Mouse (Mus musculus) spleen, adult 2 months (tissue): Measurements from ENCODE around the gene Olfr597. TPM values are rescaled to one million over a fixed set of nuclear protein-coding genes. Genes with fewer than 3 reads are reported as not detected.
"Not testable (repeated sequence)": the region's sequence is repeated elsewhere in the genome, so short reads cannot be mapped to it uniquely, and the experiment has no call there.

Experiments used
- DNase-seq, 2 experiments: peaks; one replicate each; pipeline versions ENCODE4 v3.0.0 to v3.0.0-alpha.2; 2012 to 2021; ENCODE audit warnings: low spot score in 2 of 2, low read depth in 1 of 2
- H3K27ac ChIP-seq: fragments of 200-500 bp; 2 replicates; pipeline ENCODE4 v1.5.1; 2012; ENCODE audit warnings: low read length, inconsistent platforms; ENCODE audit not compliant: insufficient read depth
- H3K27me3 ChIP-seq: fragments of 200-500 bp; 2 replicates; pipeline ENCODE4 v1.6.1; 2012; ENCODE audit warnings: mild to moderate bottlenecking, moderate library complexity, low read length, inconsistent platforms; ENCODE audit not compliant: control insufficient read depth, insufficient read depth
- H3K36me3 ChIP-seq: fragments of 200-500 bp; 2 replicates; pipeline ENCODE4 v1.6.1; 2012; ENCODE audit warnings: mild to moderate bottlenecking, low read length, inconsistent platforms; ENCODE audit not compliant: control insufficient read depth, insufficient read depth
- H3K4me1 ChIP-seq: fragments of 200-500 bp; 2 replicates; pipeline ENCODE4 v1.6.1; 2011; ENCODE audit warnings: inconsistent platforms; ENCODE audit not compliant: control insufficient read depth, insufficient read depth, insufficient read length
- H3K4me3 ChIP-seq: fragments of 200-500 bp; 2 replicates; pipeline ENCODE4 v1.5.1; 2011; ENCODE audit warnings: mild to moderate bottlenecking, inconsistent platforms; ENCODE audit not compliant: insufficient read depth, insufficient read length; ENCODE audit errors: extremely low read depth
- CTCF ChIP-seq: fragments of 200-500 bp; IDR thresholded peaks from 2 replicates; pipeline ENCODE4 v1.5.1; 2011; ENCODE audit warnings: mild to moderate bottlenecking, inconsistent platforms; ENCODE audit not compliant: insufficient read depth, insufficient read length, insufficient replicate concordance; ENCODE audit errors: extremely low read depth
- POLR2A ChIP-seq: fragments of 200-500 bp; IDR thresholded peaks from 2 replicates; pipeline ENCODE4 v1.6.1; 2011; ENCODE audit warnings: low read depth, low read length, inconsistent platforms
- WGBS: fragments of 180-500 bp; shearing (Covaris S2); methylation state at CpG from one replicate; pipeline ENCODE4 v1.1.7; 2018; 5-methylcytosine and 5-hydroxymethylcytosine counted together
- polyA plus RNA-seq: library from polyadenylated mRNA; depleted of rRNA; stranded (reverse); fragments of >200 nt; gene quantifications from 2 replicates; pipeline ENCODE4 v1.2.3, GENCODE M21; 2012; rRNA removed

Olfr597 gene
- not detected in 2 replicates for polyA plus RNA-seq

DNA sequence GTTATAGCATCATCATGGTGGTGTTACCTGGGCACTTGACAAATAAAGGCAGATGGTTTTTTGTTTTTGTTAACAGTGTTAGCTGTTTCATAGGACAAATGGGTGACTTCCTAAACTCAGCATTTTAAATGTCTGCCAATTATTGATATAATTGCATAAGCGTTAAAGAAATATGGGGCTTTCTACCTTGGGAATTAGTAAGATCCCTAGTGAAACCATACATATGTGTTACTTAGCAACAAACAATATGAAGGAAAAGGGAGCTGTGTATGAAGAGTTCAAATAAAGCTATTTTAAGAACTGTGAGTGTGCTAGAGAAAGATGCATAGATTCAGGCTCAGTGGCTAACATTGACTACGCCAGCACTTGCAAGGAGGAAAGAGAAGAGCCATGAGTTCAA, at the start of gene Olfr597:
Gene Olfr597 (plus strand): TSS at position 301 of the 400 bp plus-strand sequence.
- H3K27me3 ChIP-seq, H3K27ac ChIP-seq, H3K4me3 ChIP-seq, H3K36me3 ChIP-seq, DNase-seq, H3K4me1 ChIP-seq: not testable (repeated sequence)
- WGBS = 90% methylated on average over 2 of the region's 2 CpGs

DNA sequence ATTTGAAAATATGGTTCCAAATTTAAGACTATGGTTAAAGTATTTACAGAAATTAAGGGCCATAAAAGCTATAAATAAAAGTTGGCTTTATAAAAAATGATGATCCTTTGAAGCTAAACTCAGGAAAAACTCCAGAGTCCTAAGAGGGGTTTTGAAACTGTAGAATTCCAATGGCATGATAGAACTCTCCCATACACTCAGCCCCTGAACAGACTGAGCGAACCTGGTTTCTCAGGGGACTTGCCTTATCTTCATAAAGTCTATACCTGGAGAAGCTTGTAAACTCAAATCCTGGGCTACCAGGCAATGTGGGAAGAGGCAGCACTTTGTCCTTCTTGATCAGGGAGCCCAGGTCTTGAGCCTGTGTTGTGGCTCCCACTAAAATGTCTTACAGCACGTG, 10.8 kb upstream of the Olfr597 start, which contains the start of gene Olfr596:
Gene Olfr596 (plus strand): TSS at position 301 of the 400 bp plus-strand sequence.
- H3K4me3 ChIP-seq, H3K27ac ChIP-seq, H3K27me3 ChIP-seq, H3K4me1 ChIP-seq, H3K36me3 ChIP-seq, DNase-seq: not testable (repeated sequence)
- WGBS = 85% methylated on average over 2 of the region's 2 CpGs

DNA sequence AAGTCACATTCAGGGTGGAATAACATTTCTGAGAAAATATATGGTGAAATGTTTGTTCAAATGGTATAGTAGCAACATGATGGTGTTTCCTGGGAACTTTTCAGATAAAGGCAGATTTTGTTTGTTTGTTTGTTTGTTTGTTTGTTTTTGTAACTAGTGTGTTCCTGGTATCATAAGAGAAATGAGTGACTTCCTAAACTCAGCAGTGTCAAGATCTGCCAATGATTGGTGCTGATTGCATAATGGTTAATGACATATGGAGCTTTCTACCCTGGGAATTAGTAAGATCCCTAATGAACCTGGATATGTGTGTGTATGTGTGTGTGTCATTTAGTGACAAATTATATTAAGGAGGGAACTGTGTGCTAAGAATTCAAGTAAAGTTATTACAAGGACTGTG, 7.2 kb downstream of the Olfr597 start, which contains the start of gene Olfr598:
Gene Olfr598 (plus strand): TSS at position 301 of the 400 bp plus-strand sequence.
- TF ChIP-seq POLR2A = no peak
- TF ChIP-seq CTCF = no peak
- Histone ChIP-seq H3K27ac (no peak within 1 kb of the TSS), H3K4me3 (no peak within 1 kb of the TSS), H3K27me3 (no peaks in the 10 kb centered on the region), H3K36me3 (no peaks in the 10 kb centered on the region), H3K4me1 (no peaks in the 10 kb centered on the region)
- DNase-seq = no peak

DNA sequence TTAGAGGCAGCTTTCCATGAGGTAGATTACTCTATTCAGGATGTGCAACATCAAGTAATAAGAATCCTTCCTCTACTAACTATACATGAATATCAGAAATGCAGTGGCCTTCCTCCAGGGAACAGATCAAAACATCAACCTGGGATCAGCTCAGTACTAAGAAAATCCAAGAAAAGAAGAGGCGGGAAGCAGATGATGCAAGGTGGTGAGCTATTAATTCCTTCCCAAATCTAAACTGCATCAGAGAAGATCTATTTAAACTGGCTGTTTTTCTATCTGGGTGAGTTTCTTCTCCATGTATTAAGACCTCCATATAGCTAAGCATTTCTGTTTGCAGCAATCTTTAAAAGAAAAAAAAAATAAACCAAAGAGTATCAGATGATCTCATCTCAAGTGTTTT, 19.5 kb downstream of the Olfr597 start, which contains the start of gene Olfr599:
Gene Olfr599 (plus strand): TSS at position 301 of the 400 bp plus-strand sequence.
- Histone ChIP-seq H3K4me3 (no peak within 1 kb of the TSS), H3K4me1 (no peaks in the 10 kb centered on the region), H3K27ac (no peak within 1 kb of the TSS), H3K36me3 (no peaks in the 10 kb centered on the region), H3K27me3 (no peaks in the 10 kb centered on the region)
- TF ChIP-seq CTCF = no peak
- no peak for TF ChIP-seq POLR2A
- 85% methylated on average over 1 of the region's 1 CpGs for WGBS
- no peak for DNase-seq

DNA sequence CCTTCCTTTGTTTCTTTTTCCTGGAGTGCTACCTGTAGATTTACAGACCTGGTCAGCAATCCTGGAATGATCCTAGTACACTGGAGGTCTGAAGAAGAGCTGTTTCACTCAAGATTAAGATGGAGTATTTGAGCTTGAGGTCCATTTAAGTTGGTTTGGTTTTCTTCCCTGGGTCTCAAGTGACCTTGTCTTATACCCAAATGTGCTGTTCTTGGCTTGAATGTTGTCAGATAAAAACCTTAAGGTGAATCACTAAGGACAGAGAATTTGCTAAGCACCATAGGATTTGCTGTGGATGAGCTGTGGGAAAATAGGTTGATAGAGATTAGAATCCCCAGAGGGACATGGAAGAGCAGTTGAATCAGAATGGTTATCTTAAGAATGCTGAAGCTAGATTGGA, 33.5 kb downstream of the Olfr597 start, which contains the start of gene Olfr600:
Gene Olfr600 (minus strand): TSS at position 101 of the 400 bp plus-strand sequence.
- no peak within 1 kb of the TSS for H3K4me3 ChIP-seq
- no peak for DNase-seq
- H3K27me3 ChIP-seq = no peaks in the 10 kb centered on the region
- TF ChIP-seq CTCF (no peak), POLR2A (no peak)
- no peaks in the 10 kb centered on the region for H3K4me1 ChIP-seq
- no peak within 1 kb of the TSS for H3K27ac ChIP-seq
- H3K36me3 ChIP-seq = no peaks in the 10 kb centered on the region

DNA sequence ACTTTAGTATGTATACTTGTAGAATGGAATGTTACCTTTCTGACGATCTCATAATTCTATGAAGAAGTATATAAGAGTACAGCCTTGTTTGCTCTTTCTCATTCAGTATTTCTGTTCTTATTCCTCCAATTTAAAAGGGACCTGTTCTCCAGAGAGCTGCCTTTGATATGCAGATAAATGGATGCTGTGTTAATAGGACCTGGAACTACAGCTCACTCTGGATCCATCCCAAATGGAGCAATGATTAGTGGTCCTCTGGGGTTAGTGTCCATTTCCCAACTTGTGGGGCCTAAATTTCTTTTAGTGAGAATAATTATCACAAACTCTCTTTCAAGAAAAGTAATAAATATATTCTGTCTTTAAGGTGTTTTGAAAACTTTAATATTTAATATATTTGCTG, 46.4 kb downstream of the Olfr597 start, which contains the start of gene Olfr601:
Gene Olfr601 (minus strand): TSS at position 101 of the 400 bp plus-strand sequence.
- Histone ChIP-seq H3K36me3 (no peaks in the 10 kb centered on the region), H3K4me1 (no peaks in the 10 kb centered on the region), H3K4me3 (no peak within 1 kb of the TSS), H3K27me3 (no peaks in the 10 kb centered on the region), H3K27ac (no peak within 1 kb of the TSS)
- WGBS = 89% methylated on average over 1 of the region's 1 CpGs
- no peak for TF ChIP-seq CTCF
- no peak for TF ChIP-seq POLR2A
- no peak for DNase-seq

Other genes with a start within 250 kb of the Olfr597 start
- gene Olfr584, start 234.4 kb upstream of the Olfr597 start, polyA plus RNA-seq = not detected in 2 replicates
- gene Olfr585, start 218.6 kb upstream of the Olfr597 start, polyA plus RNA-seq = not detected in 2 replicates
- not detected in 2 replicates for gene Olfr586, start 190.7 kb upstream of the Olfr597 start, polyA plus RNA-seq
- not detected in 2 replicates for gene Olfr588-ps1, start 175.4 kb upstream of the Olfr597 start, polyA plus RNA-seq
- not detected in 2 replicates for gene Olfr589, start 160.0 kb upstream of the Olfr597 start, polyA plus RNA-seq
- not detected in 2 replicates for gene Olfr591, start 138.0 kb upstream of the Olfr597 start, polyA plus RNA-seq
- gene Olfr592, start 131.5 kb upstream of the Olfr597 start, polyA plus RNA-seq = not detected in 2 replicates
- not detected in 2 replicates for gene Olfr593, start 104.5 kb upstream of the Olfr597 start, polyA plus RNA-seq
- gene Olfr594, start 99.3 kb upstream of the Olfr597 start, polyA plus RNA-seq = not detected in 2 replicates
- gene Usp17ld, start 63.8 kb upstream of the Olfr597 start, polyA plus RNA-seq = not detected in 2 replicates
- gene Olfr596, start 10.7 kb upstream of the Olfr597 start, polyA plus RNA-seq = not detected in 2 replicates
- not detected in 2 replicates for gene Olfr598, start 7.3 kb downstream of the Olfr597 start, polyA plus RNA-seq
- not detected in 2 replicates for gene Olfr599, start 19.6 kb downstream of the Olfr597 start, polyA plus RNA-seq
- not detected in 2 replicates for gene Olfr600, start 33.4 kb downstream of the Olfr597 start, polyA plus RNA-seq
- not detected in 2 replicates for gene Olfr601, start 46.3 kb downstream of the Olfr597 start, polyA plus RNA-seq
- not detected in 2 replicates for gene Olfr603, start 69.9 kb downstream of the Olfr597 start, polyA plus RNA-seq
- gene Usp17lc, start 98.8 kb downstream of the Olfr597 start, polyA plus RNA-seq = not detected in 2 replicates
- gene Olfr605, start 129.1 kb downstream of the Olfr597 start, polyA plus RNA-seq = not detected in 2 replicates
- gene Olfr606, start 132.7 kb downstream of the Olfr597 start, polyA plus RNA-seq = not detected in 2 replicates
- not detected in 2 replicates for gene Olfr607, start 147.8 kb downstream of the Olfr597 start, polyA plus RNA-seq
- not detected in 2 replicates for gene Olfr608, start 153.6 kb downstream of the Olfr597 start, polyA plus RNA-seq
- gene Olfr609, start 181.7 kb downstream of the Olfr597 start, polyA plus RNA-seq = not detected in 2 replicates
- not detected in 2 replicates for gene Olfr610, start 195.8 kb downstream of the Olfr597 start, polyA plus RNA-seq
- not detected in 2 replicates for gene Olfr611, start 204.5 kb downstream of the Olfr597 start, polyA plus RNA-seq
- gene Olfr612, start 226.4 kb downstream of the Olfr597 start, polyA plus RNA-seq = not detected in 2 replicates
- gene Olfr613, start 231.8 kb downstream of the Olfr597 start, polyA plus RNA-seq = not detected in 2 replicates
- gene Olfr615, start 239.8 kb downstream of the Olfr597 start, polyA plus RNA-seq = not detected in 2 replicates